Mouse (Mus musculus) cerebellum, postnatal 4 days (tissue): ENCODE results near the gene Hnrnpul2.
"Not testable (repeated sequence)": the region's sequence is repeated elsewhere in the genome, so short reads cannot be mapped to it uniquely, and the experiment has no call there.

ENCODE experiments used
- DNase-seq, 2 experiments: peaks; one replicate each; pipeline ENCODE4 v3.0.0; 2022; ENCODE audit warnings: low spot score in 2 of 2, mixed read lengths in 1 of 2

Gene Hnrnpul2

GRCm38 (mm10) chr19:8851639-8852038 lies 31.8 kb downstream of the Hnrnpul2 start:
- no peak for DNase-seq

- no peak for DNase-seq
Observed at GRCm38 (mm10) chr19:8852236-8852928, 32.6 kb downstream of the Hnrnpul2 start.

- DNase-seq, result no peak
Observed at GRCm38 (mm10) chr19:8853117-8853516, 33.3 kb downstream of the Hnrnpul2 start.

- DNase-seq, result no peak
Observed at GRCm38 (mm10) chr19:8857689-8858088, 37.9 kb downstream of the Hnrnpul2 start.

- no peak for DNase-seq
Observed at GRCm38 (mm10) chr19:8859018-8859417, 39.2 kb downstream of the Hnrnpul2 start.

GRCm38 (mm10) chr19:8864265-8864664 lies 44.5 kb downstream of the Hnrnpul2 start:
- no peak for DNase-seq

- DNase-seq, result not testable (repeated sequence)
Observed at GRCm38 (mm10) chr19:8870381-8870780, 50.6 kb downstream of the Hnrnpul2 start.

GRCm38 (mm10) chr19:8870838-8871237 lies 51.0 kb downstream of the Hnrnpul2 start:
- DNase-seq, result no peak

- DNase-seq, result peak; percentile 91 to 93
Observed at GRCm38 (mm10) chr19:8871267-8872186, 51.7 kb downstream of the Hnrnpul2 start, which contains the start of gene Ubxn1. Gene Ubxn1 (plus strand): TSS chr19:8871496.

GRCm38 (mm10) chr19:8872266-8872840 lies 52.5 kb downstream of the Hnrnpul2 start:
- DNase-seq, result no peak

- no peak for DNase-seq
Observed at GRCm38 (mm10) chr19:8875031-8875430, 55.2 kb downstream of the Hnrnpul2 start.

- peak; percentile 73 to 84 for DNase-seq
Observed at GRCm38 (mm10) chr19:8880311-8881033, 60.7 kb downstream of the Hnrnpul2 start, which contains the start of gene Uqcc3. Gene Uqcc3 (minus strand): TSS chr19:8880923.

- DNase-seq, result no peak
Observed at GRCm38 (mm10) chr19:8881034-8881392, 61.2 kb downstream of the Hnrnpul2 start.

- DNase-seq, result no peak
Observed at GRCm38 (mm10) chr19:8883616-8884015, 63.8 kb downstream of the Hnrnpul2 start, which contains the start of the genes Lbhd1 and Gm49403. Gene Lbhd1 (plus strand): TSS chr19:8883732. Gene Gm49403 (plus strand): TSS chr19:8883930.
